Mouse (Mus musculus): ENCODE data around the gene Aamdc. TPM values are rescaled to one million over a fixed set of nuclear protein-coding genes. Genes with fewer than 3 reads are reported as not detected.
A peak's percentile ranks its signal among the peaks of the same experiment; 100 is the strongest.

Aamdc gene
- polyA plus RNA-seq, 1 experiment: 19.7 TPM

GRCm38 (mm10) chr7:97590488-97590887 is 11.2 kb upstream of the Aamdc start:
- no peak overlapping the region for H3K27ac ChIP-seq (ENCODE audit: control insufficient read depth, insufficient read depth, low read depth, low read length, poor library complexity)
- 66% methylated on average over 3 of the region's 3 CpGs for WGBS
- TF ChIP-seq CTCF (IDR thresholded peaks at IDR 0.05; ENCODE audit: control insufficient read depth, insufficient read depth, low read length) (no peak), POLR2A (IDR thresholded peaks at IDR 0.05; ENCODE audit: borderline replicate concordance, control insufficient read depth, low read depth, low read length) (no peak)
- H3K4me3 ChIP-seq (replicated peaks; ENCODE audit: control insufficient read depth, low read depth, low read length): no peak overlapping the region
- no peaks in the 10 kb centered on the region; the same call in 1 of the 2 replicates for H3K4me1 ChIP-seq (ENCODE audit: control insufficient read depth, insufficient read depth, low read length)

- no peaks in the 10 kb centered on the region; the same call in 1 of the 2 replicates for H3K4me1 ChIP-seq (ENCODE audit: control insufficient read depth, insufficient read depth, low read length)
- H3K27ac ChIP-seq (ENCODE audit: control insufficient read depth, insufficient read depth, low read depth, low read length, poor library complexity): no peak overlapping the region
- WGBS: 79% methylated on average over 5 of the region's 5 CpGs
- TF ChIP-seq CTCF (IDR thresholded peaks at IDR 0.05; ENCODE audit: control insufficient read depth, insufficient read depth, low read length) (no peak), POLR2A (IDR thresholded peaks at IDR 0.05; ENCODE audit: borderline replicate concordance, control insufficient read depth, low read depth, low read length) (no peak)
- H3K4me3 ChIP-seq (replicated peaks; ENCODE audit: control insufficient read depth, low read depth, low read length): no peak overlapping the region
Observed at GRCm38 (mm10) chr7:97588506-97588905, 9.2 kb upstream of the Aamdc start.

GRCm38 (mm10) chr7:97580843-97581214 is 1.5 kb upstream of the Aamdc start:
- Histone ChIP-seq H3K4me1 (ENCODE audit: control insufficient read depth, insufficient read depth, low read length) (no peaks in the 10 kb centered on the region; the same call in 1 of the 2 replicates), H3K4me3 (replicated peaks; ENCODE audit: control insufficient read depth, low read depth, low read length) (peak overlapping the region; percentile 89), H3K27ac (ENCODE audit: control insufficient read depth, insufficient read depth, low read depth, low read length, poor library complexity) (peak overlapping the region; percentile 96)
- WGBS: under 1% methylated on average over 11 of the region's 11 CpGs
- TF ChIP-seq CTCF (IDR thresholded peaks at IDR 0.05; ENCODE audit: control insufficient read depth, insufficient read depth, low read length) (peak; percentile 27; the same call in 1 of the 2 replicates), POLR2A (IDR thresholded peaks at IDR 0.05; ENCODE audit: borderline replicate concordance, control insufficient read depth, low read depth, low read length) (peak; percentile 69; the same call in 1 of the 2 replicates)

GRCm38 (mm10) chr7:97579976-97580842 is 912 bp upstream of the Aamdc start:
- WGBS: 1% methylated on average over 65 of the region's 65 CpGs
- no peaks in the 10 kb centered on the region; the same call in 1 of the 2 replicates for H3K4me1 ChIP-seq (ENCODE audit: control insufficient read depth, insufficient read depth, low read length)
- peak overlapping the region; percentile 96 for H3K27ac ChIP-seq (ENCODE audit: control insufficient read depth, insufficient read depth, low read depth, low read length, poor library complexity)
- peak overlapping the region; percentile 89 for H3K4me3 ChIP-seq (replicated peaks; ENCODE audit: control insufficient read depth, low read depth, low read length)
- TF ChIP-seq POLR2A (IDR thresholded peaks at IDR 0.05; ENCODE audit: borderline replicate concordance, control insufficient read depth, low read depth, low read length): no peak
- TF ChIP-seq CTCF (IDR thresholded peaks at IDR 0.05; ENCODE audit: control insufficient read depth, insufficient read depth, low read length): no peak

GRCm38 (mm10) chr7:97578361-97579066 is 783 bp downstream of the Aamdc start:
- TF ChIP-seq POLR2A (IDR thresholded peaks at IDR 0.05; ENCODE audit: borderline replicate concordance, control insufficient read depth, low read depth, low read length) (no peak), CTCF (IDR thresholded peaks at IDR 0.05; ENCODE audit: control insufficient read depth, insufficient read depth, low read length) (no peak)
- 29% methylated on average over 8 of the region's 8 CpGs for WGBS
- Histone ChIP-seq H3K4me1 (ENCODE audit: control insufficient read depth, insufficient read depth, low read length) (no peaks in the 10 kb centered on the region; the same call in 1 of the 2 replicates), H3K27ac (ENCODE audit: control insufficient read depth, insufficient read depth, low read depth, low read length, poor library complexity) (no peak overlapping the region), H3K4me3 (replicated peaks; ENCODE audit: control insufficient read depth, low read depth, low read length) (peak overlapping the region; percentile 95)

- no peak for TF ChIP-seq POLR2A (IDR thresholded peaks at IDR 0.05; ENCODE audit: borderline replicate concordance, control insufficient read depth, low read depth, low read length)
- TF ChIP-seq CTCF (IDR thresholded peaks at IDR 0.05; ENCODE audit: control insufficient read depth, insufficient read depth, low read length): peak; percentile 48
- no peaks in the 10 kb centered on the region for H3K4me1 ChIP-seq (ENCODE audit: control insufficient read depth, insufficient read depth, low read length)
Observed at GRCm38 (mm10) chr7:97570389-97570788, 8.9 kb downstream of the Aamdc start.

GRCm38 (mm10) chr7:97569372-97569771 is 9.9 kb downstream of the Aamdc start:
- 81% methylated on average over 4 of the region's 4 CpGs for WGBS
- Histone ChIP-seq H3K4me3 (replicated peaks; ENCODE audit: control insufficient read depth, low read depth, low read length) (no peak overlapping the region), H3K4me1 (ENCODE audit: control insufficient read depth, insufficient read depth, low read length) (no peaks in the 10 kb centered on the region), H3K27ac (ENCODE audit: control insufficient read depth, insufficient read depth, low read depth, low read length, poor library complexity) (no peak overlapping the region)
- TF ChIP-seq CTCF (IDR thresholded peaks at IDR 0.05; ENCODE audit: control insufficient read depth, insufficient read depth, low read length): no peak
- TF ChIP-seq POLR2A (IDR thresholded peaks at IDR 0.05; ENCODE audit: borderline replicate concordance, control insufficient read depth, low read depth, low read length): no peak

More at GRCm38 (mm10) chr7:97570389-97570788, 8.9 kb downstream of the Aamdc start:
- H3K27ac ChIP-seq (ENCODE audit: control insufficient read depth, insufficient read depth, low read depth, low read length, poor library complexity): no peak overlapping the region
- no peak overlapping the region for H3K4me3 ChIP-seq (replicated peaks; ENCODE audit: control insufficient read depth, low read depth, low read length)
- WGBS: 91% methylated on average over 1 of the region's 1 CpGs

GRCm38 (mm10) chr7:97563576-97563975 is 15.7 kb downstream of the Aamdc start:
- WGBS: 76% methylated on average over 2 of the region's 2 CpGs
- Histone ChIP-seq H3K4me1 (ENCODE audit: control insufficient read depth, insufficient read depth, low read length) (no peaks in the 10 kb centered on the region), H3K27ac (ENCODE audit: control insufficient read depth, insufficient read depth, low read depth, low read length, poor library complexity) (no peak overlapping the region), H3K4me3 (replicated peaks; ENCODE audit: control insufficient read depth, low read depth, low read length) (no peak overlapping the region)
- TF ChIP-seq CTCF (IDR thresholded peaks at IDR 0.05; ENCODE audit: control insufficient read depth, insufficient read depth, low read length) (no peak), POLR2A (IDR thresholded peaks at IDR 0.05; ENCODE audit: borderline replicate concordance, control insufficient read depth, low read depth, low read length) (no peak)
